Mouse (Mus musculus) neural tube, embryonic 14.5 days (tissue): Measurements from ENCODE around the gene Msx1. TPM values are rescaled to one million over a fixed set of nuclear protein-coding genes. Genes with fewer than 3 reads are reported as not detected.

Experiments
- ATAC-seq: fragments of 200-750 bp; cut with Nextera tagmentation; 2 replicates; pipeline ENCODE4 v1.8.0; 2017; ENCODE audit warnings: low read depth, mild to moderate bottlenecking, moderate TSS enrichment, moderate library complexity
- H3K27ac ChIP-seq: fragments of 300-500 bp; sonication (generic); 2 replicates; pipeline ENCODE4 v1.5.1; 2014; ENCODE audit warnings: low read depth, mild to moderate bottlenecking, control low read depth, low read length, moderate library complexity, mixed read lengths
- H3K27me3 ChIP-seq: fragments of 300-500 bp; sonication (generic); 2 replicates; pipeline ENCODE4 v1.6.1; 2014; ENCODE audit warnings: low read length; ENCODE audit not compliant: control insufficient read depth, insufficient read depth
- H3K36me3 ChIP-seq: fragments of 300-500 bp; sonication (generic); 2 replicates; pipeline ENCODE4 v1.6.1; 2014; ENCODE audit warnings: low read length, mixed read lengths; ENCODE audit not compliant: control insufficient read depth, insufficient read depth
- H3K4me1 ChIP-seq: fragments of 300-500 bp; sonication (generic); 2 replicates; pipeline ENCODE4 v1.6.1; 2014; ENCODE audit warnings: low read length; ENCODE audit not compliant: control insufficient read depth, insufficient read depth
- H3K4me2 ChIP-seq: fragments of 300-500 bp; sonication (generic); 2 replicates; pipeline ENCODE4 v1.6.1; 2014; ENCODE audit warnings: mild to moderate bottlenecking, low read depth, low read length, control low read depth
- H3K4me3 ChIP-seq: fragments of 300-500 bp; sonication (generic); 2 replicates; pipeline ENCODE4 v1.5.1; 2014; ENCODE audit warnings: low read depth, low read length, control low read depth, mixed read lengths
- H3K9ac ChIP-seq: fragments of 300-500 bp; sonication (generic); replicated peaks from 2 replicates; pipeline ENCODE4 v1.6.1; 2014; ENCODE audit warnings: low read depth, mild to moderate bottlenecking, control low read depth, low read length, mixed read lengths
- H3K9me3 ChIP-seq: fragments of 300-500 bp; sonication (generic); 2 replicates; pipeline ENCODE4 v1.6.1; 2016; ENCODE audit warnings: low read length; ENCODE audit not compliant: control insufficient read depth
- WGBS: fragments of 180-500 bp; shearing (Covaris S2); extraction: QIAGEN DNeasy Blood & Tissue Kit; methylation state at CpG from one replicate; pipeline ENCODE4 v1.1.7; 2014; 5-methylcytosine and 5-hydroxymethylcytosine counted together
- polyA plus RNA-seq: library from polyadenylated mRNA; unstranded; fragments of >200 nt; fragmentation: Nextera tagmentation; extraction: Ambion mirVana; gene quantifications from 2 replicates; pipeline ENCODE4 v1.2.1, GENCODE M21; 2014

The Msx1 gene
- polyA plus RNA-seq: 11.8 and 12.5 TPM in 2 replicates

DNA sequence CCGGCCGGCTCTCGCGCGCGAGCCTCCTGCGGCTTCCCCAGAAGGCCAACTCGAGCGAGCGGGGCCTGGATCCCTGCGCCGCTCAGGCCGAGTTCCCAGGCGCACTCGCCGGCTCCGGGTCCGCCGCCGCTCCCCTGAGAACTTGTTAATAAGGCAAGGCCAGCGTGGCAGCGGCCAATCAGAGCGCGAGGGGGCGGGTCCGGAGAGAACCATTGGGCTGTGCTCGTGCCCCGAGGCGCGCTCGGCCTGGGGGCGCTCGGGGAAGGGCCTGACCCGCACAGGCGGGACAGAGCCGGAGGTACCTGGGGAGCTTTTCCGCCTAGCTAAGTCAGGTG, at the start of gene Msx1:
Msx1 (minus strand) TSS at position 123 of the 335 bp plus-strand sequence.
- Histone ChIP-seq H3K36me3 (no peaks in the 10 kb centered on the region), H3K27me3 (peaks cover 59% of the 10 kb centered on the region), H3K4me3 (peak within 1 kb of the TSS; percentile 31), H3K4me2 (peak within 1 kb of the TSS; percentile 55), H3K4me1 (peaks cover 10% of the 10 kb centered on the region; the same call in 1 of the 2 replicates), H3K9ac (peak within 1 kb of the TSS; percentile 37), H3K27ac (no peak within 1 kb of the TSS), H3K9me3 (no peaks in the 10 kb centered on the region)
- WGBS: 0% methylated on average over 35 of the region's 37 CpGs
- ATAC-seq: peak; percentile 65

DNA sequence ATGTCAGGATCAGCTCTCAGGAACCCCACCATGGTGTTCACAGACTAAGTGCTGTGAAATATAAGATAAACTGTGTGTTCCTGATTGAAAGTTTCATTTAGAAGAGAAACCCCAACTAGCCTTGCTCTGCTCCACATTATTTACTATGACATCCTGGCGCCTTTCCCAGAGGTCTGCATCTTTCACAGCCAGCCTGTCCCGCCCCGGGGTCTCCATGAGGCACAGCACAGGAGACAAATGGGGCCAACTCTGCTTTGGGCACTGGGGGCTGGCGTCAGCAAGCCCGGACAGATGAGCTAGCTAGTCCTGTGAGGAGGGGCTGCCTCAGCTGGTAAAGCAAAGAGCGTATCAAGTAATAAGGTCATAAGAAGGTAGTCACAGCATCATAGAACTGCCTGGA, 41.1 kb upstream of the Msx1 start:
- Histone ChIP-seq H3K27ac (no peak overlapping the region), H3K9ac (no peak overlapping the region), H3K36me3 (no peaks in the 10 kb centered on the region), H3K9me3 (no peaks in the 10 kb centered on the region), H3K4me3 (no peak overlapping the region), H3K4me2 (no peak overlapping the region), H3K27me3 (no peaks in the 10 kb centered on the region; the same call in 1 of the 2 replicates), H3K4me1 (no peaks in the 10 kb centered on the region)
- 48% methylated on average over 6 of the region's 6 CpGs for WGBS
- ATAC-seq: peak; percentile 79

DNA sequence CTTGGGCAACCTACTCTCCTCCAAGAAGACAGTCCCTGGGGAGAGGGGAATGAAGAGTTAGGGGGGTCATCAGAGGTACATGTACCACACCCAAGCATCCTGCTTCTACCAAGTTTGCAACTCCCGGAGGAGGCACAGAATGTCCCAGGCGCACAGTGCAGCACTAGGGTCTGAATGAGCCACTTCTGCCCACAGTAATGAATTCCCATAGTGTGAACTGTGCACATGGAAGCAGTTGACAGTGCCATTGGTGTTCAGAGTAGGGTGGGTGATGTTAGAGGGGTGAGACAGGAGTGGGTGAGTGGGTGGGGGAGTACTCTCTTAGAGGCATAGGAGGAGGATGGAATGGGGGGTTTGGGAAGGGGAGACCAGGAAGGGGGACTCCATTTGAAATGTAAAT, 39.9 kb upstream of the Msx1 start:
- Histone ChIP-seq H3K4me3 (no peak overlapping the region), H3K4me1 (no peaks in the 10 kb centered on the region), H3K27ac (no peak overlapping the region), H3K27me3 (no peaks in the 10 kb centered on the region; the same call in 1 of the 2 replicates), H3K4me2 (no peak overlapping the region), H3K36me3 (no peaks in the 10 kb centered on the region), H3K9ac (no peak overlapping the region), H3K9me3 (no peaks in the 10 kb centered on the region)
- ATAC-seq: no peak
- 94% methylated on average over 2 of the region's 2 CpGs for WGBS

DNA sequence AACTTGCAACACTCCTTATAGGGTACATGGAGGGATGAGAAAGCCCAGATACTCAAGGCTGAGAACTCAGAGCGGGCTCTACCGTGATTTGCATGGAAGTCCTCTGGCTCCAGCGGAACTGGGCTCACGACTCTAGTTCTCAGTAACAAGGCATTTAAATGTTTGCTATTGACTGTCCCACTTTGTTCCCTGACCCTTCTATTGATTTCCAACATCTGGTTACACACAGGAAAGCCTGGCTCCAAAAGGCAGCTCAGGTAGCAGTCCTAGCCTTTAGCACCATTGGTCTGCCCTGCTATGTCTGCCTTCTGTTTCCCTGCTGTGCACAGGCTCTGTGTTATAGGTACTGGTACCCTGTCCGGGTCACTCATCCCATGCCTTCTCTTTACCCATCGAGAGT, 36.5 kb upstream of the Msx1 start:
- Histone ChIP-seq H3K27ac (no peak overlapping the region), H3K4me3 (no peak overlapping the region), H3K4me2 (no peak overlapping the region), H3K4me1 (peaks cover 10% of the 10 kb centered on the region; the same call in 1 of the 2 replicates), H3K9ac (no peak overlapping the region), H3K27me3 (peaks cover 3% of the 10 kb centered on the region; the same call in 1 of the 2 replicates), H3K36me3 (no peaks in the 10 kb centered on the region), H3K9me3 (no peaks in the 10 kb centered on the region)
- 79% methylated on average over 6 of the region's 6 CpGs for WGBS
- ATAC-seq: no peak

DNA sequence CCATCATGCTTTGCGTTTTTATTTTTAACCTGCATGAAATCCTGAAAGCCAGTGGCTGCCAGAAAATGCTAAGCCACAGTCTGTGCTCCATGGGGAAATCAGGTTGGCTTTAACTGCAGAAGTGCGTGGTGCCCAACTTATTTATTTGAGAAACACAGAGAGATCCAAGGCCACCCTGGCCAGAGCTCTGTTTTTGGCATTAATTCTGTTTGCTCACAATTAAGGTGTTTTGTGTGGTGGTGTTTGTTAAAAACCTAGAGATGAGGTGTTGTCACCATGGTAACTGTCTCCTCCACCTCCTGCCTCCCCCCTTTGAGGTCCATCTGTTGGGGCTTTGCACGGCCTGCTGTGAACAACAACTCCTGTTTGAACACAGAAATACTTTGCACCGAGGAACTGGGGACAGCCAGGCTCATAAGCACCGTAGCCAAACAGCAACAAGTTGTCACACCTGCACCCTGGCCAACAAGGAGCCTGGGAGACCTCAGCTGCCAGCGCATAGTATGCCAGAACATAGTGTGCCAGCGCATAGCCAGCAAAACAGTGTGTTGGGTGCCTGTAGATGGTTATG, 35.9 kb upstream of the Msx1 start:
- no peak overlapping the region for H3K27ac ChIP-seq
- H3K27me3 ChIP-seq: peaks cover 3% of the 10 kb centered on the region; the same call in 1 of the 2 replicates
- H3K4me1 ChIP-seq: peaks cover 10% of the 10 kb centered on the region; the same call in 1 of the 2 replicates
- H3K36me3 ChIP-seq: no peaks in the 10 kb centered on the region
- no peak overlapping the region for H3K9ac ChIP-seq
- WGBS: 49% methylated on average over 7 of the region's 7 CpGs
- H3K4me3 ChIP-seq: no peak overlapping the region
- H3K4me2 ChIP-seq: no peak overlapping the region
- H3K9me3 ChIP-seq: no peaks in the 10 kb centered on the region
- ATAC-seq: no peak

DNA sequence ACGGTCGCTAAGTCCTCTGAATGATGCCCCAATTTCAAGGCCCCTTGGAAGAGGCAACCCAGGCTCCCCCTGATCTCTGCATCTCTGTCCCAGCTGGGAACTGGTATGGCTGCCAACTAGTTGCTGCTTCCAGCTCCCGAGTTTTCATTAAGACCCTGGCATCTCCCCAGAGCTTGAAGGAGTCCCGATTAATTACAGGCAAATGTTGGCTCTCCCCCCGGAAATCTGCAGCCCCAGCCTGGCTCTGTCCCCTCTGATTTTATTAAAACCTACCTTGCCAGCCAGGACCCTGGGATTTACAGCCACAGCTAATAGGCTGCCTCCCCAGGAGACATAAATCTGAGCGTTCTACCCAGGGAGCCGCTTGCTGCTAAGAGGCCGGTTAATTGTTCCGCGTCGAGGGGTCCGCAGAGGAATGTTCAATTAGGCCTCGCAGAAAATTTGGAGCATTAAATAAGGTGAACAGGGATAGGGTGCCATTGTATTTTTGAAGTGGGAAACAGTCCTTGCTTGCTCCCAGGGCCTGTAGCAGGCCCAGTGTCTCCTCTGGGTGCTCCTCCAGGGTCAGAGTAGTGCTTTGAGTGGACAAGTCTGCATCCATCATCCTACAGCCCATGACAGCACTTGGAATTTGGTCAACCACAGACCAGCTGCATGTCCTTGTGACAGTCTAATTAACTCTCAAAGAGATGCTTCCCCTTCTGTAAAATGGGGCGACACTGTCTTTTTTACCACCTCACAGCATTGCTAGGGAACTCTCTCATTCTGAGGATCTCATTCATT, 33.6 kb upstream of the Msx1 start:
- no peak overlapping the region for H3K4me2 ChIP-seq
- peaks cover 6% of the 10 kb centered on the region; the same call in 1 of the 2 replicates for H3K27me3 ChIP-seq
- no peaks in the 10 kb centered on the region for H3K36me3 ChIP-seq
- no peak overlapping the region for H3K4me3 ChIP-seq
- ATAC-seq: peak; percentile 88
- peaks cover 10% of the 10 kb centered on the region; the same call in 1 of the 2 replicates for H3K4me1 ChIP-seq
- 11% methylated on average over 14 of the region's 14 CpGs for WGBS
- H3K9me3 ChIP-seq: no peaks in the 10 kb centered on the region
- no peak overlapping the region for H3K27ac ChIP-seq
- no peak overlapping the region for H3K9ac ChIP-seq

DNA sequence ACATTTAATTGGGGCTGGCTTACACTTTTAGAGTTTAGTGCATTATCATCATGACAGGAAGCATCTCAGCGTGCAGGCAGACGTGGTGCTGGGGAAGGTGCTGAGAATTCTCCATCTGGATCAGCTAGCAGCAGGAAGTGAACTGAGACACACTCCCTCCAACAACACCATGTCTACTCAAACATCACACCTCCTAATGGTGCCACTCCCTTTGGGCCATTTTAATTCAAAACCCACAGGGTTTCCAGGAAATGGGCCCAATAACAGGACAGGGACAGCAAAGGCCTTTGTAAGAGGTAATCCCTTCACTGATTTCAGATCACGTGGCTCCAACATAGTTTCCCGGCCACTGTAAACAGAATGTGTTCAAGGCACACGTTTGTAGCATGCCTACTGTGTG, 31.7 kb upstream of the Msx1 start:
- H3K9ac ChIP-seq: no peak overlapping the region
- WGBS: 46% methylated on average over 5 of the region's 5 CpGs
- H3K4me1 ChIP-seq: peaks cover 10% of the 10 kb centered on the region; the same call in 1 of the 2 replicates
- no peaks in the 10 kb centered on the region for H3K36me3 ChIP-seq
- no peak overlapping the region for H3K4me3 ChIP-seq
- H3K27ac ChIP-seq: no peak overlapping the region
- H3K9me3 ChIP-seq: no peaks in the 10 kb centered on the region
- 0 out of 2 replicates have a peak, but pooled peaks cover 6% of the 10 kb centered on the region for H3K27me3 ChIP-seq
- no peak for ATAC-seq
- H3K4me2 ChIP-seq: no peak overlapping the region

DNA sequence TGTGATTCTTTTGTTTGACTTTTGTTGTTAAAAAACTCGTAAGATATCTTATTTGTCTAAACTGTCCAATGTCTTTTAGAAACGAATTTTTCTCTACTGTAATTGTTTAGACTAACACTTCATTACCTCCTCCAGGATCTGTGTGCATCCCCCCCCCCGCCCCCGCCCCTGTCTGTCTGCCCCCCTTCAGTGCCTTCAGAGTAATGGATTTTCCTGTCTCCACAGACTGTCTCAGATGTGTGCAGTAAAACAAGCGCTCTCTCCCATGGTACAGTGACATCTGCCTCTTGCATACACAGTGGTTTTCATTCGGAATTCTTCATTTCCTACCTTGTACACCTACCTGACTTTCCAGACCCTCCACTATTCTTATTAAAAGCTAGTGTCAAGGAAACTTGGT, 29.9 kb upstream of the Msx1 start:
- 67% methylated on average over 6 of the region's 6 CpGs for WGBS
- Histone ChIP-seq H3K4me2 (no peak overlapping the region), H3K4me1 (peaks cover 10% of the 10 kb centered on the region; the same call in 1 of the 2 replicates), H3K36me3 (no peaks in the 10 kb centered on the region), H3K9me3 (no peaks in the 10 kb centered on the region), H3K4me3 (no peak overlapping the region), H3K9ac (no peak overlapping the region), H3K27me3 (0 out of 2 replicates have a peak, but pooled peaks cover 6% of the 10 kb centered on the region), H3K27ac (no peak overlapping the region)
- no peak for ATAC-seq
